Mouse (Mus musculus) intestine, postnatal 0 days (tissue): ENCODE data around the gene Dusp6. TPM values are rescaled to one million over a fixed set of nuclear protein-coding genes. Genes with fewer than 3 reads are reported as not detected.
"Not testable (repeated sequence)": the region's sequence is repeated elsewhere in the genome, so short reads cannot be mapped to it uniquely, and the experiment has no call there.

Experiments
- ATAC-seq: fragments of 200-750 bp; cut with Nextera tagmentation; 2 replicates; pipeline ENCODE4 v1.8.0; 2017; ENCODE audit warnings: mild to moderate bottlenecking, moderate TSS enrichment, moderate library complexity
- H3K27ac ChIP-seq: fragments of 300-500 bp; sonication (generic); 2 replicates; pipeline ENCODE4 v1.5.1; 2014; ENCODE audit warnings: mild to moderate bottlenecking, low read depth, low read length, moderate library complexity
- H3K27me3 ChIP-seq: fragments of 300-500 bp; sonication (generic); replicated peaks from 2 replicates; pipeline ENCODE4 v1.6.1; 2014; ENCODE audit warnings: low read length, mixed read lengths; ENCODE audit not compliant: control insufficient read depth, insufficient read depth
- H3K36me3 ChIP-seq: fragments of 300-500 bp; sonication (generic); 2 replicates; pipeline ENCODE4 v1.6.1; 2014; ENCODE audit warnings: mild to moderate bottlenecking, moderate library complexity; ENCODE audit not compliant: control insufficient read depth, insufficient read depth
- H3K4me1 ChIP-seq: fragments of 300-500 bp; sonication (generic); replicated peaks from 2 replicates; pipeline ENCODE4 v1.6.1; 2014; ENCODE audit warnings: antibody characterized with exemption, low read length, mixed read lengths; ENCODE audit not compliant: control insufficient read depth, insufficient read depth
- H3K4me2 ChIP-seq: fragments of 300-500 bp; sonication (generic); replicated peaks from 2 replicates; pipeline ENCODE4 v1.6.1; 2014; ENCODE audit warnings: low read depth, mild to moderate bottlenecking, moderate library complexity
- H3K4me3 ChIP-seq: fragments of 300-500 bp; sonication (generic); 2 replicates; pipeline ENCODE4 v1.5.1; 2014; ENCODE audit warnings: low read depth, low read length
- H3K9ac ChIP-seq: fragments of 300-500 bp; sonication (generic); 2 replicates; pipeline ENCODE4 v1.6.1; 2014; ENCODE audit warnings: mild to moderate bottlenecking, low read depth, low read length
- H3K9me3 ChIP-seq: fragments of 300-500 bp; sonication (generic); 2 replicates; pipeline ENCODE4 v1.6.1; 2016; ENCODE audit warnings: mixed run types; ENCODE audit not compliant: control insufficient read depth
- CTCF ChIP-seq: sonication (generic); IDR thresholded peaks from 2 replicates; pipeline ENCODE4 v1.5.1; 2016; ENCODE audit warnings: low read depth, mild to moderate bottlenecking, control low read depth, antibody characterized with exemption, moderate library complexity
- WGBS: fragments of 180-500 bp; shearing (Covaris S2); extraction: QIAGEN DNeasy Blood & Tissue Kit; methylation state at CpG from one replicate; pipeline ENCODE4 v1.1.7; 2014; 5-methylcytosine and 5-hydroxymethylcytosine counted together
- polyA plus RNA-seq: library from polyadenylated mRNA; unstranded; fragments of >200 nt; fragmentation: Nextera tagmentation; extraction: Ambion mirVana; gene quantifications from 2 replicates; pipeline ENCODE4 v1.2.1, GENCODE M21; 2015

The Dusp6 gene
- 27.9 and 34.6 TPM in 2 replicates for polyA plus RNA-seq

- Histone ChIP-seq H3K27ac (peak within 1 kb of the TSS; percentile 97), H3K27me3 (no peaks in the 10 kb centered on the region), H3K4me2 (peak within 1 kb of the TSS; percentile 88), H3K4me1 (no peaks in the 10 kb centered on the region; the same call in none of the 2 replicates), H3K9me3 (no peaks in the 10 kb centered on the region), H3K36me3 (peaks cover 8% of the 10 kb centered on the region), H3K9ac (peak within 1 kb of the TSS; percentile 88), H3K4me3 (peak within 1 kb of the TSS; percentile 91)
- under 1% methylated on average over 29 of the region's 29 CpGs for WGBS
- no peak for TF ChIP-seq CTCF
- peak; percentile 97 for ATAC-seq
These were observed at the start of gene Dusp6 for GRCm38 (mm10) chr10:99262867-99263379. Gene Dusp6 (plus strand): TSS chr10:99263231.

- ATAC-seq, result no peak
- Histone ChIP-seq H3K27ac (no peak overlapping the region), H3K9me3 (no peaks in the 10 kb centered on the region), H3K9ac (no peak overlapping the region), H3K4me3 (no peak overlapping the region), H3K36me3 (no peaks in the 10 kb centered on the region), H3K4me2 (no peak overlapping the region), H3K4me1 (peaks cover 3% of the 10 kb centered on the region), H3K27me3 (no peaks in the 10 kb centered on the region)
- TF ChIP-seq CTCF, result no peak
- 84% methylated on average over 15 of the region's 15 CpGs for WGBS
These were observed 48.4 kb upstream of the Dusp6 start for GRCm38 (mm10) chr10:99214421-99215299.

DNA sequence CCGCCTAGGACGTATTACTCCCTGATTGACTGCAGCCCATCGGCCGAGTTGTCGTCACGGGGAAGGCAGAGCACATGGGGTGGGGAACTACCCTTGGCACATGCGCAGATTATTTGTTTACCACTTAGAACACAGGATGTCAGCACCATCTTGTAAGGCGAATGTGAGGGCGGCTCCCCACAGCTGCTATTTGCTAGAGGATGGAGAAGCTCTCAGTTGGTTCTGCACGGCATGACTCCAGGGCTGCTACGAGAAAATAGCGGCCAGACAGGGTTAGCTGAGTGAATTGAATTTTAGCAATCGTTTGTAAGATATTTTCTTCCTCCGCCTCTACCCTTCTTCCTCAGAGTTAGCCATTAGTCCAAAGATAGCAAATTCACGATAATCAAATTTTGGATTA is 46.5 kb upstream of the Dusp6 start:
- WGBS, result 93% methylated on average over 13 of the region's 15 CpGs
- H3K27me3 ChIP-seq, result not testable (repeated sequence)

GRCm38 (mm10) chr10:99221540-99221939 is 41.5 kb upstream of the Dusp6 start:
- Histone ChIP-seq H3K9ac (no peak overlapping the region), H3K4me2 (no peak overlapping the region), H3K27me3 (no peaks in the 10 kb centered on the region), H3K4me1 (peaks cover 15% of the 10 kb centered on the region; the same call in 1 of the 2 replicates), H3K27ac (no peak overlapping the region), H3K9me3 (no peaks in the 10 kb centered on the region), H3K36me3 (no peaks in the 10 kb centered on the region), H3K4me3 (no peak overlapping the region)
- 91% methylated on average over 8 of the region's 8 CpGs for WGBS
- no peak for TF ChIP-seq CTCF
- no peak for ATAC-seq

More for the DNA sequence above, 46.5 kb upstream of the Dusp6 start:
- not testable (repeated sequence) for H3K4me3 ChIP-seq, ATAC-seq, H3K9ac ChIP-seq, H3K27ac ChIP-seq, H3K4me1 ChIP-seq, H3K9me3 ChIP-seq, H3K36me3 ChIP-seq, H3K4me2 ChIP-seq

GRCm38 (mm10) chr10:99222726-99223125 is 40.3 kb upstream of the Dusp6 start:
- no peaks in the 10 kb centered on the region for H3K36me3 ChIP-seq
- no peak overlapping the region for H3K4me2 ChIP-seq
- H3K4me3 ChIP-seq, result no peak overlapping the region
- no peak for TF ChIP-seq CTCF
- H3K27ac ChIP-seq, result peak overlapping the region; percentile 77
- peaks cover 15% of the 10 kb centered on the region; the same call in 1 of the 2 replicates for H3K4me1 ChIP-seq
- no peak overlapping the region for H3K9ac ChIP-seq
- H3K27me3 ChIP-seq, result no peaks in the 10 kb centered on the region
- WGBS, result 47% methylated on average over 5 of the region's 5 CpGs
- ATAC-seq, result no peak
- H3K9me3 ChIP-seq, result no peaks in the 10 kb centered on the region

- Histone ChIP-seq H3K27me3 (no peaks in the 10 kb centered on the region), H3K4me3 (no peak overlapping the region), H3K4me1 (peaks cover 15% of the 10 kb centered on the region; the same call in 1 of the 2 replicates), H3K9ac (no peak overlapping the region), H3K36me3 (no peaks in the 10 kb centered on the region), H3K4me2 (no peak overlapping the region), H3K27ac (no peak overlapping the region), H3K9me3 (no peaks in the 10 kb centered on the region)
- no peak for TF ChIP-seq CTCF
- WGBS, result 14% methylated on average over 3 of the region's 3 CpGs
- ATAC-seq, result no peak
These were observed 38.8 kb upstream of the Dusp6 start for GRCm38 (mm10) chr10:99224218-99224617.
